Mouse (Mus musculus) C2C12 (cell line): ENCODE data around the gene Tgfb1i1. TPM values are rescaled to one million over a fixed set of nuclear protein-coding genes. Genes with fewer than 3 reads are reported as not detected.

Source experiments
- H3K27me3 ChIP-seq: one replicate; pipeline ENCODE4 v1.6.1; 2011; ENCODE audit not compliant: control insufficient read depth, insufficient read depth, insufficient read length
- H3K36me3 ChIP-seq: one replicate; pipeline ENCODE4 v1.6.1; 2011; ENCODE audit not compliant: control insufficient read depth, insufficient read depth
- H3K4me3 ChIP-seq: one replicate; pipeline ENCODE4 v1.5.1; 2011; ENCODE audit warnings: mild to moderate bottlenecking, control low read depth; ENCODE audit not compliant: poor library complexity, insufficient read depth, severe bottlenecking
- H3K79me2 ChIP-seq: one replicate; pipeline ENCODE4 v1.6.1; 2011; ENCODE audit not compliant: control insufficient read depth, insufficient read depth
- H3K79me3 ChIP-seq: one replicate; pipeline ENCODE4 v1.6.1; 2011; ENCODE audit warnings: low read depth, control low read depth
- H3ac ChIP-seq: one replicate; pipeline ENCODE3; 2011; ENCODE audit warnings: low read depth; ENCODE audit not compliant: control insufficient read depth, insufficient read length
- CEBPB ChIP-seq: IDR thresholded peaks from one replicate; pipeline ENCODE4 v1.6.1; 2011; ENCODE audit warnings: low read depth, mild to moderate bottlenecking, control low read depth, moderate library complexity
- CTCF ChIP-seq: IDR thresholded peaks from one replicate; pipeline ENCODE4 v1.5.1; 2011; ENCODE audit not compliant: control insufficient read depth, insufficient read depth, insufficient read length
- FOSL1 ChIP-seq: IDR thresholded peaks from one replicate; pipeline ENCODE4 v1.8.0; 2011; ENCODE audit warnings: mild to moderate bottlenecking, low read length; ENCODE audit not compliant: poor library complexity, insufficient read depth, severe bottlenecking
- MAX ChIP-seq: IDR thresholded peaks from one replicate; pipeline ENCODE4 v1.6.1; 2011; ENCODE audit warnings: mild to moderate bottlenecking, control low read depth
- MYOD1 ChIP-seq: IDR thresholded peaks from one replicate; pipeline ENCODE4 v1.6.1; 2011; ENCODE audit warnings: low read depth; ENCODE audit not compliant: control insufficient read depth, insufficient read length
- MYOG ChIP-seq: IDR thresholded peaks from one replicate; pipeline ENCODE4 v1.6.1; 2011; ENCODE audit not compliant: control insufficient read depth, insufficient read length; ENCODE audit errors: extremely low read depth
- USF1 ChIP-seq: IDR thresholded peaks from one replicate; pipeline ENCODE4 v1.6.1; 2011; ENCODE audit warnings: low read depth, mild to moderate bottlenecking, control low read depth, moderate library complexity
- polyA plus RNA-seq: library from polyadenylated mRNA; unstranded; fragments of >200 nt; fragmentation: generic; extraction: Trizol; gene quantifications from one replicate; pipeline ENCODE4 v1.2.1, GENCODE M21; 2012; ENCODE audit warnings: missing spikeins

Tgfb1i1 gene
- polyA plus RNA-seq, 1 experiment = 110 TPM

GRCm38 (mm10) chr7:128270431-128270850, 23.8 kb downstream of the Tgfb1i1 start:
- no peak overlapping the region for H3K4me3 ChIP-seq
- no peak overlapping the region for H3ac ChIP-seq
- H3K36me3 ChIP-seq = peaks cover 8% of the 10 kb centered on the region
- H3K79me3 ChIP-seq = no peaks in the 10 kb centered on the region
- no peaks in the 10 kb centered on the region for H3K27me3 ChIP-seq
- H3K79me2 ChIP-seq = no peaks in the 10 kb centered on the region
- TF ChIP-seq CEBPB = no peak
- no peak for TF ChIP-seq CTCF
- no peak for TF ChIP-seq FOSL1
- no peak for TF ChIP-seq MAX
- TF ChIP-seq MYOD1 = no peak
- TF ChIP-seq USF1 = no peak
- no peak for TF ChIP-seq MYOG

GRCm38 (mm10) chr7:128271496-128271895, 24.9 kb downstream of the Tgfb1i1 start:
- no peaks in the 10 kb centered on the region for H3K27me3 ChIP-seq
- TF ChIP-seq MYOD1 = no peak
- TF ChIP-seq CEBPB = no peak
- TF ChIP-seq CTCF = no peak
- no peak for TF ChIP-seq MAX
- TF ChIP-seq MYOG = no peak
- no peak for TF ChIP-seq USF1
- no peak for TF ChIP-seq FOSL1
- peaks cover 8% of the 10 kb centered on the region for H3K36me3 ChIP-seq
- H3K4me3 ChIP-seq = no peak overlapping the region
- no peaks in the 10 kb centered on the region for H3K79me2 ChIP-seq
- H3ac ChIP-seq = no peak overlapping the region
- H3K79me3 ChIP-seq = no peaks in the 10 kb centered on the region

GRCm38 (mm10) chr7:128276051-128276450, 29.4 kb downstream of the Tgfb1i1 start:
- Histone ChIP-seq H3K4me3 (no peak overlapping the region), H3K36me3 (peaks cover 8% of the 10 kb centered on the region), H3K27me3 (no peaks in the 10 kb centered on the region), H3K79me3 (no peaks in the 10 kb centered on the region), H3K79me2 (no peaks in the 10 kb centered on the region), H3ac (no peak overlapping the region)
- no peak for TF ChIP-seq FOSL1
- no peak for TF ChIP-seq MAX
- no peak for TF ChIP-seq MYOD1
- no peak for TF ChIP-seq MYOG
- no peak for TF ChIP-seq CEBPB
- TF ChIP-seq CTCF = no peak
- no peak for TF ChIP-seq USF1

- no peaks in the 10 kb centered on the region for H3K79me2 ChIP-seq
- no peaks in the 10 kb centered on the region for H3K36me3 ChIP-seq
- no peaks in the 10 kb centered on the region for H3K27me3 ChIP-seq
- TF ChIP-seq MYOD1 (no peak), MAX (no peak), FOSL1 (no peak)
- H3K79me3 ChIP-seq = no peaks in the 10 kb centered on the region
- H3K4me3 ChIP-seq = no peak overlapping the region
- H3ac ChIP-seq = no peak overlapping the region
These were observed 33.1 kb downstream of the Tgfb1i1 start for GRCm38 (mm10) chr7:128279750-128280149.

GRCm38 (mm10) chr7:128281765-128282164, 35.2 kb downstream of the Tgfb1i1 start:
- no peaks in the 10 kb centered on the region for H3K27me3 ChIP-seq
- H3K4me3 ChIP-seq = no peak overlapping the region
- TF ChIP-seq FOSL1 = no peak
- no peak for TF ChIP-seq MYOD1
- no peak for TF ChIP-seq CEBPB
- TF ChIP-seq MYOG = no peak
- H3ac ChIP-seq = no peak overlapping the region
- H3K79me2 ChIP-seq = no peaks in the 10 kb centered on the region
- peaks cover 5% of the 10 kb centered on the region for H3K36me3 ChIP-seq
- no peaks in the 10 kb centered on the region for H3K79me3 ChIP-seq

- Histone ChIP-seq H3K27me3 (no peaks in the 10 kb centered on the region), H3K4me3 (no peak overlapping the region), H3K79me2 (no peaks in the 10 kb centered on the region), H3K36me3 (peaks cover 6% of the 10 kb centered on the region), H3K79me3 (no peaks in the 10 kb centered on the region), H3ac (no peak overlapping the region)
- no peak for TF ChIP-seq CEBPB
These were observed 36.1 kb downstream of the Tgfb1i1 start for GRCm38 (mm10) chr7:128282532-128283244.
